Mouse (Mus musculus) E14TG2a.4 (cell line): ENCODE data around the gene Als2.

ENCODE experiments used
- CTCF ChIP-seq: conservative IDR thresholded peaks from 2 replicates; pipeline ENCODE4 v1.5.1; 2014; ENCODE audit warnings: low read length
- NANOG ChIP-seq: IDR thresholded peaks from 2 replicates; pipeline ENCODE4 v1.6.1; 2014; ENCODE audit warnings: borderline replicate concordance, low read length, mixed read lengths
- POU5F1 ChIP-seq: IDR thresholded peaks from 2 replicates; pipeline ENCODE4 v1.6.1; 2014; ENCODE audit warnings: low read length, borderline replicate concordance

DNA sequence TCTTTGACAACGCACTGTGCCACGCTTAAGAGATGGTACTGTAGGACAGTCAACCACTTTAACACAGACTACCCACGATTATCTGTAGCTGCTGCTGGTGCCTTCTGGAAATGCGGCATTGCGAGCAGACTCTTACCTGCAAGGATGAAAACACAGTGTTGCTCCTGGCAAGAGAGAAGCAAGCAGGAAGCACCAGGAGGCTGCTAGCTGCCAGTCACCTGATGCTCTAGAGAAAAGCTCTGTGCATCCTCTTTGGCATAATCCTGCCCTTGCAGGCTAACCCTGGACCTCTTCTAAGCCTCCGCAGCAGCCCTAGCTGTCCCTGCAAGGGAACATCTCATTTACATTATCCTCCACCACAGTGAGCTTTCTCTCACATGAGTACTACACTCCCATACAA is 75.6 kb downstream of the Als2 start:
- TF ChIP-seq CTCF (no peak), NANOG (no peak), POU5F1 (no peak)
